Mouse (Mus musculus) testis, postnatal 10 days (tissue): ENCODE measurements at regions not wholly inside any gene's neighbourhood (a gene's known extent, or its start where the extent isn't known, plus 50 kb on each side); places are given as distances from the start of the nearest gene placed in this dataset.

Experiments used
- DNase-seq: peaks from one replicate; pipeline ENCODE4 v3.0.0; 2021; ENCODE audit warnings: low spot score

GRCm38 (mm10) chr8:115428022-115428421 lies 279.6 kb downstream of the Maf start:
- DNase-seq: no peak

- DNase-seq: no peak
Measured at GRCm38 (mm10) chr8:115427490-115427889, 280.1 kb downstream of the Maf start.

- DNase-seq: no peak
Measured at GRCm38 (mm10) chr8:115426543-115426942, 281.1 kb downstream of the Maf start.

GRCm38 (mm10) chr8:115425360-115425759 lies 282.2 kb downstream of the Maf start:
- DNase-seq: no peak

- DNase-seq: no peak
Measured at GRCm38 (mm10) chr8:115423682-115424081, 283.9 kb downstream of the Maf start.

GRCm38 (mm10) chr8:115423056-115423455 lies 284.5 kb downstream of the Maf start:
- no peak for DNase-seq

- DNase-seq: no peak
Measured at GRCm38 (mm10) chr8:115420536-115420935, 287.1 kb downstream of the Maf start.

GRCm38 (mm10) chr8:115420131-115420530 lies 287.5 kb downstream of the Maf start:
- DNase-seq: no peak

- no peak for DNase-seq
Measured at GRCm38 (mm10) chr8:115418056-115418455, 289.5 kb downstream of the Maf start.

GRCm38 (mm10) chr8:115414061-115414473 lies 293.5 kb downstream of the Maf start:
- peak; percentile 50 for DNase-seq

- no peak for DNase-seq
Measured at GRCm38 (mm10) chr8:115411756-115412155, 295.8 kb downstream of the Maf start.

- no peak for DNase-seq
Measured at GRCm38 (mm10) chr8:115411061-115411460, 296.5 kb downstream of the Maf start.

GRCm38 (mm10) chr8:115410191-115410590 lies 297.4 kb downstream of the Maf start:
- DNase-seq: no peak

- DNase-seq: no peak
Measured at GRCm38 (mm10) chr8:115407535-115407934, 300.1 kb downstream of the Maf start.

- DNase-seq: no peak
Measured at GRCm38 (mm10) chr8:115403601-115404000, 304.0 kb downstream of the Maf start.

GRCm38 (mm10) chr8:115402471-115403197 lies 305.0 kb downstream of the Maf start:
- peak; percentile 57 for DNase-seq
